Mouse (Mus musculus) neural tube, embryonic 12.5 days (tissue): Measurements from ENCODE around the gene Slc39a11. TPM values are rescaled to one million over a fixed set of nuclear protein-coding genes. Genes with fewer than 3 reads are reported as not detected.

Experiments used
- ATAC-seq: fragments of 200-750 bp; cut with Nextera tagmentation; 2 replicates; pipeline ENCODE4 v1.8.0; 2017; ENCODE audit warnings: low read depth, mild to moderate bottlenecking, moderate TSS enrichment, moderate library complexity; ENCODE audit not compliant: low FRiP score
- H3K27ac ChIP-seq: fragments of 300-500 bp; sonication (generic); 2 replicates; pipeline ENCODE4 v1.5.1; 2016
- H3K27me3 ChIP-seq: fragments of 300-500 bp; sonication (generic); replicated peaks from 2 replicates; pipeline ENCODE4 v1.6.1; 2016; ENCODE audit warnings: mild to moderate bottlenecking
- H3K36me3 ChIP-seq: fragments of 300-500 bp; sonication (generic); 2 replicates; pipeline ENCODE4 v1.6.1; 2016; ENCODE audit warnings: mild to moderate bottlenecking
- H3K4me1 ChIP-seq: fragments of 300-500 bp; sonication (generic); 2 replicates; pipeline ENCODE4 v1.6.1; 2016
- H3K4me2 ChIP-seq: fragments of 300-500 bp; sonication (generic); replicated peaks from 2 replicates; pipeline ENCODE4 v1.6.1; 2016; ENCODE audit warnings: mild to moderate bottlenecking
- H3K4me3 ChIP-seq: fragments of 300-500 bp; sonication (generic); 2 replicates; pipeline ENCODE4 v1.5.1; 2016
- H3K9ac ChIP-seq: fragments of 300-500 bp; sonication (generic); 2 replicates; pipeline ENCODE4 v1.6.1; 2016; ENCODE audit warnings: mild to moderate bottlenecking
- H3K9me3 ChIP-seq: fragments of 300-500 bp; sonication (generic); 2 replicates; pipeline ENCODE4 v1.6.1; 2016; ENCODE audit warnings: mild to moderate bottlenecking
- WGBS: fragments of 180-500 bp; shearing (Covaris S2); methylation state at CpG from one replicate; pipeline ENCODE4 v1.1.7; 2016; 5-methylcytosine and 5-hydroxymethylcytosine counted together
- polyA plus RNA-seq: library from polyadenylated mRNA; unstranded; fragments of >200 nt; fragmentation: Nextera tagmentation; extraction: Ambion mirVana; gene quantifications from 2 replicates; pipeline ENCODE4 v1.2.1, GENCODE M21; 2016

Gene Slc39a11
- polyA plus RNA-seq, 1 experiment from 2014 or later = 26.1 TPM

DNA sequence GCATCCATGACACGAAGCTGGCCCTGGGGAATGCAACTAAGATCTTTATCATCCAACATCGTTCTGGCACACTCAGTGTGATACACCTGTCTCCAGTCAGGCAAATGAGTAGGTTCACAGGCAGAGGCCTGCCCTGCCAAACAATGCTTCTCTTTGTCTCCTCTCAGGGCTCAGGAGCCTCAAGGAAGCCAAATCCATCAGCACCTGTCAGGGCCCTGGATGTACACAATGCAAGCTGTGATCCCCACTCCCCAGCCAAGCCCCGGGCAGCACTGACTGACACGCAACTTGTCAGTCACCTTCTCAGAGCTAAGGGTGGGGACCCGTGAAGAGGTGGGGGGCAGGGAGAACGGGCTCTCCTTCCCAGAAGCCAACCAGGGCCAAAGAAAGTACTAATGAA is 417.8 kb downstream of the Slc39a11 start:
- peak; percentile 38; the same call in 1 of the 2 replicates for ATAC-seq
- H3K9ac ChIP-seq = no peak overlapping the region

DNA sequence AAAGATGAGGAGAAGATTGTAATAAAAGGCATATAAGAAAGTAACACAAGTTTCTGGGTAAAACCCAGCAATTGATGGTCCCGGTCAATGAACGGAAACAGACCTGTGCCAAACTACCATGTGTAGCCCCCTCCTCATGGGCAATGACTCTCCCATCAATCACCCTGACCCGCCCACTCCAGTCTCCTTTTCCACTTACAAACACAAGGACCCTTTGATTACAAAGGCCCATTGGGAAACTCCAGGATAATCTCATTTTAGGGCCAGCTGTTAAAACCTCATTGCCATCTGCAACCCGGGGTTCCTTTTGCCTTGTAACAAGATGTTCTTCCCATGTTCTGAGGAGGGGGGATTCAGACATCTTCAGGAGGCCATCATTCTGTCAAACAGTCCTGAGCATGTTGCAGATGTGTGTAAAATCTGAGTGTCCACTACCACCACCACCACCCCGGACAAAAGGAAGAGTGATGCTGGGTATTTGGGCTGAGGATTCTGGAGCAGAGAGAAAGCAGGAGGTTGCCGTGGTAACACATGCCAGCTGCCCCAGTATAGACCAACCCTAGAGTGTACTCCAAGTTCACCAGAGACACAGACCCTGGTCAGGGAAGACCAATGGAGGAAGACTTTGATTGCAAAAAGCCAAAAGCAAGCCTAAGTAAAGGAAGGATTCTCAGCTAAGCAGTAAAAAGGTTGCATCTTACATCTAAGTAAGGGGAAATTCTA is 419.3 kb downstream of the Slc39a11 start:
- peak; percentile 76 for ATAC-seq
- peaks cover 21% of the 10 kb centered on the region for H3K4me1 ChIP-seq
- H3K9me3 ChIP-seq = no peaks in the 10 kb centered on the region
- no peak overlapping the region for H3K4me2 ChIP-seq
- H3K27me3 ChIP-seq = no peaks in the 10 kb centered on the region
- no peak overlapping the region for H3K9ac ChIP-seq
- no peaks in the 10 kb centered on the region for H3K36me3 ChIP-seq
- H3K27ac ChIP-seq = no peak overlapping the region
- WGBS = 15% methylated on average over 6 of the region's 6 CpGs
- no peak overlapping the region for H3K4me3 ChIP-seq

More for the DNA sequence above, 417.8 kb downstream of the Slc39a11 start:
- WGBS = 11% methylated on average over 6 of the region's 6 CpGs
- Histone ChIP-seq H3K4me3 (no peak overlapping the region), H3K36me3 (no peaks in the 10 kb centered on the region), H3K27me3 (no peaks in the 10 kb centered on the region), H3K9me3 (no peaks in the 10 kb centered on the region), H3K4me1 (peaks cover 21% of the 10 kb centered on the region), H3K27ac (no peak overlapping the region), H3K4me2 (no peak overlapping the region)

- WGBS = 27% methylated on average over 3 of the region's 3 CpGs
- no peak for ATAC-seq
- H3K9ac ChIP-seq = no peak overlapping the region
- no peak overlapping the region for H3K4me2 ChIP-seq
- no peaks in the 10 kb centered on the region for H3K9me3 ChIP-seq
- H3K27ac ChIP-seq = no peak overlapping the region
- no peak overlapping the region for H3K4me3 ChIP-seq
- H3K4me1 ChIP-seq = peaks cover 41% of the 10 kb centered on the region
- H3K36me3 ChIP-seq = no peaks in the 10 kb centered on the region
- H3K27me3 ChIP-seq = no peaks in the 10 kb centered on the region
These were observed 424.1 kb downstream of the Slc39a11 start for GRCm38 (mm10) chr11:113225748-113226147.

- no peak overlapping the region for H3K4me3 ChIP-seq
- H3K4me1 ChIP-seq = peaks cover 42% of the 10 kb centered on the region
- H3K4me2 ChIP-seq = no peak overlapping the region
- H3K36me3 ChIP-seq = no peaks in the 10 kb centered on the region
- no peak overlapping the region for H3K9ac ChIP-seq
- H3K27ac ChIP-seq = no peak overlapping the region
- 8% methylated on average over 4 of the region's 4 CpGs for WGBS
- H3K9me3 ChIP-seq = no peaks in the 10 kb centered on the region
- ATAC-seq = no peak; the same call in 1 of the 2 replicates
- no peaks in the 10 kb centered on the region for H3K27me3 ChIP-seq
These were observed 426.0 kb downstream of the Slc39a11 start for GRCm38 (mm10) chr11:113223756-113224323.

DNA sequence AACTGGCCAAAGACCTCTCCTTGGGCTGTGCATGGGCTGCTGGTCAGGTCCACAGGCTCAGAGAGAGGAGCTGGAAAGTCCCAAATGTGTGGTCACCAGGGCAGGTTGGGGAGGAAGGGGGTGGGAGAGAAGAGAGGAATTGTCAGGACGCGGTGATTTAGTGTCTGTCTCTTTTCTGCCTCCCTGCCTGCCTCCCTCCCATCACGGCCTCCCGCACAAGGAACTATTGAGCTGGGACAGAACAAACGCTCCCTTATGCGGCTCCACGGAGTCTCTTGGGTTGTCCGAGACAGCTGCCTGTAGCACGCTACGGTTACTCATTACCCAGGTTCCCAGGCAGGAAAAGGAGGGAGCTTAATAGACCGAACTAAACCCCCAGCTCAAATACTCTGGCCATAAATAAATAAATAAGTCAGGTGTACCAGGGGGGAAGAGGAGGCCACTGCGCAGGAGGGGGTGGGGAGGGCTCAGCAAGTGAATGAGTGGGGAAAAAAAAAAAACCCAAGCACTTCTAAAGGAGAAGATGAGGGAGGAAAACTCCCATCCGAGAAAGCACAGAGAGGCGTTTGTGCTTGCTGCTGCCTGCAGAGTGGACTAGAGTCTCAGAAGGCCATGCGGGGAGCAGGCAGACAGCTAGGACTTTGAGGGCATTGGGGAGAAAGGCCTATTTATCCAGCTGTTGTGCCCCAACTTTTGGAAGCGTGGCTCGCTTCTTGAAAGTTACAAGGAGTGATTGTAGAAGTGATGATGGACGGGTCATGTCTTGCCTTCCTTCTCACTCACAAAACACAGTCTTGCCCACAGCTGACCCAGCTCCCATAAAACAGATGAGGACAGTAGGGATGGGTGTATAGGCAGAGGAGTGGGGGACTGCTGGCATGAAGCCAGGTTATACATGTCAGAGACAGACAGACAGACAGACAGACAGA is 428.3 kb downstream of the Slc39a11 start:
- H3K4me2 ChIP-seq = peak overlapping the region; percentile 12
- H3K9me3 ChIP-seq = no peaks in the 10 kb centered on the region
- peaks cover 42% of the 10 kb centered on the region for H3K4me1 ChIP-seq
- 8% methylated on average over 18 of the region's 18 CpGs for WGBS
- peak; percentile 90 for ATAC-seq
- H3K9ac ChIP-seq = no peak overlapping the region
- H3K4me3 ChIP-seq = no peak overlapping the region
- H3K27me3 ChIP-seq = no peaks in the 10 kb centered on the region
- no peaks in the 10 kb centered on the region for H3K36me3 ChIP-seq
- peak overlapping the region; percentile 74 for H3K27ac ChIP-seq

DNA sequence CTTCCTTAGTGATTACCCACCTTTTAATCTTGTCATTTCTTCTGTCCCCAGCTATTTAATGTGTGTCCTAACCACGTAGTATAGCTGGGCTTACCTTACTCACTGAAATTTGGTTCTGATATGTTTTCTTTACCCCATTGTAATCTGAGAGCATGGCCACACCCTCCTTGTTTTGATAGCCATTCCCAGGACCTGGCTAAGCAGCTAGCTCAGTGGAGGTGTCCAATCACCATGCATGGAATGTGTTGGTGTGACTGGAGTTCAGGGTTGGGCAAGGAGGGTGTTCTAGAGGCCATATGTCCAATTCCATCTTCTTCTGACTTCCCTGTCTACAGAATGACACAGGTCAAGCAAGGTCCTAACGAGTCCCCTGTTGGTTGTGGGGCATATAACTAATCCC is 429.2 kb downstream of the Slc39a11 start:
- no peaks in the 10 kb centered on the region for H3K27me3 ChIP-seq

DNA sequence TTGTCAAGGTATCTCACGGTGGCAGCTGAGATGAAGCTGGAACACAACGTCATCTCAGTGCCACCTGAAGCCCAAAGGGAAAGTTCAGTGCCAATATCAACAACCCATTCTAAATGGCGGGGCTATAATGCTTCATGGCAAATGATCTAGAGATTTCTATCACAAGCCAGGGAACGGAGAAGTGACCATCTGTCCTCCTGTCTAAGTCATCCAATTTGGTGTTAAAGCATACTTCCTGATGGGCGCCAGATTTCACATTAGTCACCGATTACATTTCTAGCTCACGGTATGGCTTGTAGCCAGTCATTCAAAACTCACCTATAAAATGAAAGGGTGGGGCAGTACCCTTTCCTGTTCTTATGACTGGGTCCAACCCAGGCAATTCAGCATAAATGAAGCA is 435.1 kb downstream of the Slc39a11 start:
- Histone ChIP-seq H3K9ac (no peak overlapping the region), H3K27me3 (no peaks in the 10 kb centered on the region), H3K4me1 (no peaks in the 10 kb centered on the region), H3K9me3 (no peaks in the 10 kb centered on the region), H3K4me2 (no peak overlapping the region), H3K27ac (no peak overlapping the region), H3K4me3 (no peak overlapping the region), H3K36me3 (no peaks in the 10 kb centered on the region)
- WGBS = 87% methylated on average over 7 of the region's 7 CpGs
- no peak for ATAC-seq

More for the DNA sequence above, 429.2 kb downstream of the Slc39a11 start:
- 0 out of 2 replicates have a peak overlapping the region, but pooled peaks have one; percentile 1 for H3K27ac ChIP-seq
- H3K4me3 ChIP-seq = no peak overlapping the region
- H3K9me3 ChIP-seq = no peaks in the 10 kb centered on the region
- H3K4me2 ChIP-seq = no peak overlapping the region
- ATAC-seq = peak; percentile 18; the same call in 1 of the 2 replicates
- no peak overlapping the region for H3K9ac ChIP-seq
- no peaks in the 10 kb centered on the region for H3K36me3 ChIP-seq
- WGBS = 63% methylated on average over 2 of the region's 2 CpGs
- H3K4me1 ChIP-seq = peaks cover 42% of the 10 kb centered on the region

DNA sequence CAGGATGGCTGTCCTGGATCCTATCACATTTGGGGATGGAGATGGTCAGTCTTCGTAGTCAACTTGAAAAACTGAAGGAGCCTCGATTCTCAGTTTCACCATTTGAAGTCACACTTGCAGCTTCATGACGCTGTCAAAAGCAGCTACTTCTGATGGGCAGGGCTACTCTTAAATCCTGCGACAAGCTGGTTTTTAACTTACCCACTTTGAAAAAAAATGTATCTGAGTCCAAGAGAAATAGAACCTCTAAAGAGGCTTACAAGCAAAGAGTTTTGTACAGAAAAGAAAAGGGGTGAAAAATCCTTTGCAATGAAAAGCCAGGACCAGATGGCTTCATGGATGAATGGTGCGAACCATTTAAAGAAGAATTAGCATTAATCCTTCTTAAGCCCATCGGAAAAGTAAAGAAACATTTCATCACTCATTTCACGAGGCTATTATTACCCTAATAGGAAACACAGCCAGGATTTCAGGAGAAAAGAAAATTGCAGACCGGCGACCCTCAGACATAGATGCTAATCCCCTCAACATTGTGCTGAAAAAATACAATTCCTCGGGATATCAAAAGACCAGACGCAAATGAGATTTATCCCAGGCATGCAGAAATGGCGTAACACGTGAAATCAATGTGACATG is 437.4 kb downstream of the Slc39a11 start:
- Histone ChIP-seq H3K4me1 (0 out of 2 replicates have a peak, but pooled peaks cover 5% of the 10 kb centered on the region), H3K36me3 (no peaks in the 10 kb centered on the region), H3K27me3 (no peaks in the 10 kb centered on the region), H3K27ac (no peak overlapping the region), H3K4me3 (no peak overlapping the region), H3K9me3 (no peaks in the 10 kb centered on the region), H3K4me2 (no peak overlapping the region), H3K9ac (no peak overlapping the region)
- no peak for ATAC-seq
- 70% methylated on average over 13 of the region's 13 CpGs for WGBS

- Histone ChIP-seq H3K27ac (no peak overlapping the region), H3K4me2 (no peak overlapping the region), H3K36me3 (no peaks in the 10 kb centered on the region), H3K9me3 (no peaks in the 10 kb centered on the region), H3K4me3 (no peak overlapping the region), H3K27me3 (no peaks in the 10 kb centered on the region), H3K4me1 (0 out of 2 replicates have a peak, but pooled peaks cover 5% of the 10 kb centered on the region), H3K9ac (no peak overlapping the region)
- ATAC-seq = no peak
- 75% methylated on average over 16 of the region's 16 CpGs for WGBS
These were observed 440.5 kb downstream of the Slc39a11 start for GRCm38 (mm10) chr11:113209220-113209878.

- WGBS = 68% methylated on average over 18 of the region's 18 CpGs
- no peaks in the 10 kb centered on the region for H3K27me3 ChIP-seq
These were observed 441.3 kb downstream of the Slc39a11 start for GRCm38 (mm10) chr11:113208521-113209072.

DNA sequence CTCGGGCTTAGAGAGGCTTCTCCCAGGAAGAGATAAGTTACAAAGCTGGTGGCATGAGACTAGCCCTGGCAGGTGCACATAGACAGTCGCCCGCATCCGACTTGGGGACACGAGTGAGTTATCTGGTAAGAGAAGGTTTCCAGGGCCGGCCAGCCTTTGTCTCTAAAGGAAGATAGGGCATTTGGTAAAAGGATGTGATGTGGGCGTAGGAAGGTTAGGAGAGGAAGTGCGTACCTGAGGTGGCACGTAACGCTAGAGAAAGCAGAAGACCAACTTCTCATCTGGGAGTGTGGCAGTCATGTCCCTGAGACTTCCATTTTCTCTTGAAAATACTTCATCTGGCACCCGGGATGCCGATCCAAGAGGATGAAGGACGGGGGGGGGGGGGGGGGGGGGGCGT is 441.9 kb downstream of the Slc39a11 start:
- no peak for ATAC-seq
- no peak overlapping the region for H3K4me2 ChIP-seq
- 92% methylated on average over 12 of the region's 14 CpGs for WGBS
- no peak overlapping the region for H3K27ac ChIP-seq
- H3K27me3 ChIP-seq = no peaks in the 10 kb centered on the region
- H3K9ac ChIP-seq = no peak overlapping the region
- H3K4me1 ChIP-seq = 0 out of 2 replicates have a peak, but pooled peaks cover 5% of the 10 kb centered on the region
- no peaks in the 10 kb centered on the region for H3K36me3 ChIP-seq
- H3K9me3 ChIP-seq = no peaks in the 10 kb centered on the region
- no peak overlapping the region for H3K4me3 ChIP-seq

More at GRCm38 (mm10) chr11:113208521-113209072, 441.3 kb downstream of the Slc39a11 start:
- Histone ChIP-seq H3K36me3 (no peaks in the 10 kb centered on the region), H3K4me1 (0 out of 2 replicates have a peak, but pooled peaks cover 5% of the 10 kb centered on the region), H3K4me2 (no peak overlapping the region), H3K9ac (no peak overlapping the region), H3K9me3 (no peaks in the 10 kb centered on the region), H3K4me3 (no peak overlapping the region), H3K27ac (no peak overlapping the region)
- ATAC-seq = no peak
